Mouse (Mus musculus): ENCODE data around the gene Muc13. TPM values are rescaled to one million over a fixed set of nuclear protein-coding genes. Genes with fewer than 3 reads are reported as not detected.
A peak's percentile ranks its signal among the peaks of the same experiment; 100 is the strongest.

Muc13 gene
- total RNA-seq, 2 experiments from 2014 or later = 1.2 to 1.8 TPM

DNA sequence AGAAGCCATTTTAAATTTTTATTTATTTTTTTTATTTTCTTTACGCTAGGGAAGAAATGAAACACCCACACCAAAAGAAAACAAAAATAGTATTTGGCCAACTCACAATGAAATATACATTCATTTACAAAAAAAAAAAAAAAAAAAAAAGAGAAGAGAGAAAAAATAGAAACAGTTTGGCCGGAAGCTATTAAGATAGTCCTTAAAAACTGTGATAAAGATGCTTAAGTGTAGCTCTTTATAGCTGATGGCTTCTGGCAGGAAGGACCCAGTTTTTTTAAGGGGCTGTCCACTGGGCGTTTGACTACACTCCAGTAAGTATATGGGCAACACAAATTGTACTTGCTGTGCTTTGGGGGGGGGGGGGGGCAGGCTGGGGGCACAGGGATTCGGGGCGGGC is 65.5 kb downstream of the Muc13 start:
- ATAC-seq (ENCODE audit: poor library complexity, severe bottlenecking) = no peak

DNA sequence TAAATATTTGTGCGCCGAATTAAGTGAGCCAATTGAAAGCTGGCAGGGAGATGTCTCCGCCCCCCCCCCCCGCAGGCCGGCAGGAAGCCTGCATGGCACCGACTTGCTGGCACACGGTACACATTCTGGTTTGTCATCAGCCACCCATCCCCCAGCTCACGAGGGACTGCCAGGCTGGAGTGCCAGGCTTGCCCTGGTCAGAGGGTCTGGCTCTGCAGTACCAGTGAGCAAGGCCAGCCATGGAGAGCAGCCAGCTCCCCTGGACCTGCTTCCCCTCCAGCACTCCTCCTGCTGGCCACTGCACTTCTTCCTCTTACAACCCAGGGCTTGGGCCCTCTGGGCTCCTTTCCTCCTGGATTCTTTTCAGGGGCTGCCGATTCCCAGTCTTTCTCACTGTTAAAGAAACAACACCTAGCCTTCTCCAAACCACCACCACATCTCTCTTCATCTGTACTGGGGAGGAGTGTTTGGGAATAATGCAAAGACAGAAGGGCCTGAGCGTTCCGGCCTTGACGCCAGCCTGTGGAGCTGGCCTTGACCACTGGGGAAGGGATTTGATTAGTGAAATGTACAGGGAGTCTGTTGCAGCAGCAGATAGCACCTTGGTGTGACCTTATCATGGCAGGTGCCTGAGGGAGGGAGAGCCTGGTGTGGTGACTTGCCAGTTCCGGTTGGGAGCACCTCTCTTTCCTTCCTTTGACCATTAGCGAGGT is 66.3 kb downstream of the Muc13 start:
- ATAC-seq (ENCODE audit: poor library complexity, severe bottlenecking) = peak; percentile 80

DNA sequence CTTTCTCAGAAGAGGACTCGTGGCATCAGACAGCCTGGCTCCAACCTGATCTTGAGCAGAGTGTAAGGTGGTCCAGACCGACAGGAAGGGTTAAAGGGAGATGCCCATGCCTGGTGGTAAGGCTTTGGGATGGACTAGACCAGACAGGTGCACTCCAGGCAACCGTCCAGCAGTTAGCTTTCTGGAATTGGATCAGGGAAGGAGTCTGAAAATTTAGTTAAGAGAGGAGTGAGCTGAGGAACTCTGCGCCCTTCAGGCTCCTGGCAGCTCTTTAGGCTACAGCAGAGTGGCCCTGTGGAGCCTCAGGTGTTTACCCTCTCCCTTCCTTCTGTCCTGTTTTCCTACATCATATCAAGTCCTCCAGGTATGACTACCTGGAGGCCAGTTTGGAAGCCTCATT is 68.6 kb downstream of the Muc13 start:
- ATAC-seq (ENCODE audit: poor library complexity, severe bottlenecking) = no peak

DNA sequence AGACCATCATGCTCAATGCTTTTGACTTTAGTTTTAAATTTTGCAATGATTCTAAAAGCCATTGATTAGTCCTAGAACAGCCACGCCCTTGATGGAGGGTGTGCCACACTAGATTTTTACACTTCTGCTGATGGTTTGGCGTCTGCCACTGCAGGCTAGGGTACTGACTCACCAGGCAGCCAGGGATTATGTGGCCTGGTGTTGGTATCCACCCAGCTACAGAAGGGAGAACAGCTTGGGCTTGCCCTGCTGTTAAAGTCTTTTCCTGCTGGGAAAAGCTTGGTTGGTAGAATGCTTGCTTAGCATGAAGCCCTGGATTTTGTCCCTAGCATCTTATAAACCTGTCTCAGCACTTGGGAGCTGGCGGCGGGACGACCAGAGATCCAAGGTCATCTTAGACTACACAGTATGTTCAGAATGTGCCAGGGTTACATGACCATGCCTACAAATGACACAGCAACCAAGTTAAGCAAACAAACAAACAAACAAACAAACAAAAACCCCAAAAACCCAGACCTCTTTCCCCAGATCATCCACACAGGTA is 69.4 kb downstream of the Muc13 start:
- no peak for ATAC-seq (ENCODE audit: poor library complexity, severe bottlenecking)

Other genes with a start within 250 kb of the Muc13 start
- 21.0 and 21.5 TPM in 2 replicates for gene Heg1, start 109.7 kb upstream of the Muc13 start, total RNA-seq (2015)
- 10.7 and 12.0 TPM in 2 replicates for gene Heg1, start 109.7 kb upstream of the Muc13 start, total RNA-seq (2017)
- gene Itgb5, start 35.6 kb downstream of the Muc13 start, total RNA-seq (2015) = 11.8 and 15.2 TPM in 2 replicates
- gene Itgb5, start 35.6 kb downstream of the Muc13 start, total RNA-seq (2017) = 17.2 and 20.8 TPM in 2 replicates
- gene Umps, start 173.0 kb downstream of the Muc13 start, total RNA-seq (2015) = 19.6 and 23.1 TPM in 2 replicates
- 34.8 and 35.9 TPM in 2 replicates for gene Umps, start 173.0 kb downstream of the Muc13 start, total RNA-seq (2017)